Mouse (Mus musculus) WW6 (cell line): ENCODE results near the gene Rcc1.
"Not testable (repeated sequence)": the region's sequence is repeated elsewhere in the genome, so short reads cannot be mapped to it uniquely, and the experiment has no call there.

Experiments
- DNase-seq: peaks from one replicate; pipeline ENCODE4 v3.0.0-alpha.2; 2013; ENCODE audit warnings: low read depth, low spot score

The Rcc1 gene

DNA sequence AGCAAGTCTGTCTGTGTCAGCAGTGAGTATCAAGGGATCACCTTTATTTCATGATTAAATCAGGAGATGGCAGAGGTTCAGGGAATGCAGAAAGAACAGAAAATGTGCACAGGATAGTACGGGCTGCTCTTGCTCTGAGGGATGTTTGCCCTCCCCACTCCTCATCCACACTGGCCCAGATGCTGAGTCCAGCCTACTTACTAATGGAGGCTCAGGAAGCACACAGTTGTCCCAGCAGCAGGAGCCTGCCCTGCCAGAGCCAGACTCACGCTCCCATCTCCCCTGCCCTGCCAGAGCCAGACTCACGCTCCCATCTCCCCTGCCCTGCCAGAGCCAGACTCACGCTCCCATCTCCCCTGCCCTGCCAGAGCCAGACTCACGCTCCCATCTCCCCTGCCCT, 64.6 kb downstream of the Rcc1 start:
- DNase-seq: not testable (repeated sequence)
